Mouse (Mus musculus): ENCODE results near the gene Exoc4. TPM values are rescaled to one million over a fixed set of nuclear protein-coding genes. Genes with fewer than 3 reads are reported as not detected.

Gene Exoc4
- total and polyA plus RNA-seq, 3 experiments = 10.5 to 86.2 (median 80.5) TPM

GRCm38 (mm10) chr6:33263950-33264349 is 15.1 kb downstream of the Exoc4 start:
- Histone ChIP-seq H3K4me1 (ENCODE audit: insufficient read depth, low read depth, low read length) (peaks cover 37% of the 10 kb centered on the region), H3K36me3 (replicated peaks) (peaks cover 72% of the 10 kb centered on the region), H3K4me3 (ENCODE audit: low read depth, low read length) (no peak overlapping the region), H3K9me3 (replicated peaks) (no peaks in the 10 kb centered on the region), H3K27me3 (ENCODE audit: insufficient read depth, low read length) (no peaks in the 10 kb centered on the region)
- TF ChIP-seq TAL1 (conservative IDR thresholded peaks at IDR 0.05; ENCODE audit: low read depth, low read length) = no peak
- TF ChIP-seq GATA1 (IDR thresholded peaks at IDR 0.05; ENCODE audit: borderline replicate concordance, low read length) = no peak
- TF ChIP-seq GATA2 (IDR thresholded peaks at IDR 0.05; ENCODE audit: borderline replicate concordance, low read depth, low read length) = no peak
- no peak for TF ChIP-seq POLR2AphosphoS5 (IDR thresholded peaks at IDR 0.05; ENCODE audit: insufficient replicate concordance, low read depth, low read length)
- no peak for TF ChIP-seq CTCF (IDR thresholded peaks at IDR 0.05; ENCODE audit: low read depth, low read length)
- no peak for ATAC-seq (ENCODE audit: extremely low read depth, insufficient number of reproducible peaks, low FRiP score, poor library complexity, severe bottlenecking)
- no peak for DNase-seq (ENCODE audit: low spot score)

- DNase-seq (ENCODE audit: low spot score) (no peak), ATAC-seq (ENCODE audit: extremely low read depth, insufficient number of reproducible peaks, low FRiP score, poor library complexity, severe bottlenecking) (no peak)
- peaks cover 73% of the 10 kb centered on the region for H3K36me3 ChIP-seq (replicated peaks)
Observed at GRCm38 (mm10) chr6:33264388-33264787, 15.5 kb downstream of the Exoc4 start.

GRCm38 (mm10) chr6:33267571-33267970 is 18.7 kb downstream of the Exoc4 start:
- TF ChIP-seq GATA2 (IDR thresholded peaks at IDR 0.05; ENCODE audit: borderline replicate concordance, low read depth, low read length) = no peak
- no peak for TF ChIP-seq CTCF (IDR thresholded peaks at IDR 0.05; ENCODE audit: low read depth, low read length)
- TF ChIP-seq TAL1 (conservative IDR thresholded peaks at IDR 0.05; ENCODE audit: low read depth, low read length) = no peak
- no peak for TF ChIP-seq POLR2AphosphoS5 (IDR thresholded peaks at IDR 0.05; ENCODE audit: insufficient replicate concordance, low read depth, low read length)
- no peak for TF ChIP-seq GATA1 (IDR thresholded peaks at IDR 0.05; ENCODE audit: borderline replicate concordance, low read length)
- ATAC-seq (ENCODE audit: extremely low read depth, insufficient number of reproducible peaks, low FRiP score, poor library complexity, severe bottlenecking) = no peak
- H3K9me3 ChIP-seq (replicated peaks) = 0 out of 2 replicates have a peak, but pooled peaks cover 3% of the 10 kb centered on the region
- DNase-seq (ENCODE audit: low spot score) = no peak
- H3K4me3 ChIP-seq (ENCODE audit: low read depth, low read length) = no peak overlapping the region
- peaks cover 72% of the 10 kb centered on the region for H3K36me3 ChIP-seq (replicated peaks)
- no peaks in the 10 kb centered on the region for H3K27me3 ChIP-seq (ENCODE audit: insufficient read depth, low read length)
- peaks cover 9% of the 10 kb centered on the region for H3K4me1 ChIP-seq (ENCODE audit: insufficient read depth, low read depth, low read length)

More at GRCm38 (mm10) chr6:33264388-33264787, 15.5 kb downstream of the Exoc4 start:
- Histone ChIP-seq H3K9me3 (replicated peaks) (no peaks in the 10 kb centered on the region), H3K4me3 (ENCODE audit: low read depth, low read length) (no peak overlapping the region), H3K27me3 (ENCODE audit: insufficient read depth, low read length) (no peaks in the 10 kb centered on the region), H3K4me1 (ENCODE audit: insufficient read depth, low read depth, low read length) (peaks cover 35% of the 10 kb centered on the region)
- TF ChIP-seq TAL1 (conservative IDR thresholded peaks at IDR 0.05; ENCODE audit: low read depth, low read length) (no peak), GATA2 (IDR thresholded peaks at IDR 0.05; ENCODE audit: borderline replicate concordance, low read depth, low read length) (no peak), GATA1 (IDR thresholded peaks at IDR 0.05; ENCODE audit: borderline replicate concordance, low read length) (no peak), CTCF (IDR thresholded peaks at IDR 0.05; ENCODE audit: low read depth, low read length) (no peak), POLR2AphosphoS5 (IDR thresholded peaks at IDR 0.05; ENCODE audit: insufficient replicate concordance, low read depth, low read length) (no peak)

GRCm38 (mm10) chr6:33283523-33283922 is 34.6 kb downstream of the Exoc4 start:
- Histone ChIP-seq H3K4me1 (ENCODE audit: insufficient read depth, low read depth, low read length) (peaks cover 9% of the 10 kb centered on the region), H3K9me3 (replicated peaks) (no peaks in the 10 kb centered on the region), H3K4me3 (ENCODE audit: low read depth, low read length) (no peak overlapping the region), H3K27me3 (ENCODE audit: insufficient read depth, low read length) (no peaks in the 10 kb centered on the region), H3K36me3 (replicated peaks) (peaks cover 14% of the 10 kb centered on the region)
- no peak for DNase-seq (ENCODE audit: low spot score)
- no peak for TF ChIP-seq CTCF (IDR thresholded peaks at IDR 0.05; ENCODE audit: low read depth, low read length)
- no peak for TF ChIP-seq TAL1 (conservative IDR thresholded peaks at IDR 0.05; ENCODE audit: low read depth, low read length)
- no peak for TF ChIP-seq POLR2AphosphoS5 (IDR thresholded peaks at IDR 0.05; ENCODE audit: insufficient replicate concordance, low read depth, low read length)
- TF ChIP-seq GATA2 (IDR thresholded peaks at IDR 0.05; ENCODE audit: borderline replicate concordance, low read depth, low read length) = no peak
- TF ChIP-seq GATA1 (IDR thresholded peaks at IDR 0.05; ENCODE audit: borderline replicate concordance, low read length) = no peak
- no peak for ATAC-seq (ENCODE audit: extremely low read depth, insufficient number of reproducible peaks, low FRiP score, poor library complexity, severe bottlenecking)

GRCm38 (mm10) chr6:33283936-33284335 is 35.1 kb downstream of the Exoc4 start:
- H3K9me3 ChIP-seq (replicated peaks) = no peaks in the 10 kb centered on the region
- H3K4me1 ChIP-seq (ENCODE audit: insufficient read depth, low read depth, low read length) = peaks cover 13% of the 10 kb centered on the region
- H3K27me3 ChIP-seq (ENCODE audit: insufficient read depth, low read length) = no peaks in the 10 kb centered on the region
- no peak for ATAC-seq (ENCODE audit: extremely low read depth, insufficient number of reproducible peaks, low FRiP score, poor library complexity, severe bottlenecking)
- H3K36me3 ChIP-seq (replicated peaks) = peaks cover 13% of the 10 kb centered on the region
- DNase-seq (ENCODE audit: low spot score) = no peak
- TF ChIP-seq TAL1 (conservative IDR thresholded peaks at IDR 0.05; ENCODE audit: low read depth, low read length) (no peak), GATA2 (IDR thresholded peaks at IDR 0.05; ENCODE audit: borderline replicate concordance, low read depth, low read length) (no peak), GATA1 (IDR thresholded peaks at IDR 0.05; ENCODE audit: borderline replicate concordance, low read length) (no peak), CTCF (IDR thresholded peaks at IDR 0.05; ENCODE audit: low read depth, low read length) (no peak), POLR2AphosphoS5 (IDR thresholded peaks at IDR 0.05; ENCODE audit: insufficient replicate concordance, low read depth, low read length) (no peak)
- no peak overlapping the region for H3K4me3 ChIP-seq (ENCODE audit: low read depth, low read length)

GRCm38 (mm10) chr6:33286376-33286775 is 37.5 kb downstream of the Exoc4 start:
- ATAC-seq (ENCODE audit: extremely low read depth, insufficient number of reproducible peaks, low FRiP score, poor library complexity, severe bottlenecking) (no peak), DNase-seq (ENCODE audit: low spot score) (no peak)
- Histone ChIP-seq H3K27me3 (ENCODE audit: insufficient read depth, low read length) (no peaks in the 10 kb centered on the region), H3K4me1 (ENCODE audit: insufficient read depth, low read depth, low read length) (peaks cover 11% of the 10 kb centered on the region), H3K4me3 (ENCODE audit: low read depth, low read length) (no peak overlapping the region), H3K36me3 (replicated peaks) (peaks cover 3% of the 10 kb centered on the region), H3K9me3 (replicated peaks) (no peaks in the 10 kb centered on the region)
- no peak for TF ChIP-seq TAL1 (conservative IDR thresholded peaks at IDR 0.05; ENCODE audit: low read depth, low read length)

Measured in G1E (cell line).